Mouse (Mus musculus) cerebral cortex, adult 2 months (tissue): ENCODE data around the gene Rwdd1.

Source experiments
- WGBS: fragments of 180-500 bp; shearing (Covaris S2); methylation state at CpG from one replicate; pipeline ENCODE4 v1.1.7; 2018; 5-methylcytosine and 5-hydroxymethylcytosine counted together

Gene Rwdd1

DNA sequence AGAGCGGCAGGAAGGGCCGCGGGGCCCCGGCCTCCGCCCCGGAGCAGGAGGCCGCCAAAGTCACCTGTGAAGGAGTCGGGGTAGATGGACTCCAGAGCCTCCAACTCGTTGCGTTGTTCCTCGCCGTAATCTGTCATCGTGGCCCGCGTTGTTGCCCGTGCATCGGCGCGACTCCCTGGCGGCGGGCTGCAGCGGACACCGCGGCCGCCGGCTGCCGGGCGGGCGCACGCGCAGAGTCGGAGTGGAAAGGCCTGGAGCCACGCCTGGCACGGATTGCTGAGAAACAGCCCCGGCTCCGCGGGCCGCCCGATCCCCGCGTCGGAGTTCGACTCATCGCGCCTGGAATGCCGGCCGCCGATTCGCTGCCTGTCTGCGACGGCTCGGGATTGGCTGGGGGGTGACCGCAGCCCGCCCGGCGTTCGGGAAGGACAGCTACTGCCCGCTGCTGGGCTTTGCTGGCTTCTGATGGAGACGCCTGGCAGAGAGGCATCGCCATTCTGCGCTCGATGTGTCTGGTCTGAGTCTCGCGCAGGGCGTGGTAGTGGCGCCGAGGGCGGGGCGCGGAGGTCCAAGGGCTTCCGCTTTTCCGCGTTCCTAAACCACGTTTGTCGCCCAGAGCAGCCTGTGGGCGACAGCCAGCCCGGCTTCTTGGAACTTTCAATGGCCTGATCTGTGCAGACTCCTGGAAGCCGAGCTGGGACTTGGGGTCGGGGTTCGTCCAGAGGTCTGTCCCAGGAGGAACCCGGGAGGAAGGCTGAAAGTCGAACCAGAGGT, at the start of gene Rwdd1:
Gene Rwdd1, minus strand, starts transcription at position 323 of the 774 bp plus-strand sequence.
- WGBS: under 1% methylated on average over 82 of the region's 82 CpGs

DNA sequence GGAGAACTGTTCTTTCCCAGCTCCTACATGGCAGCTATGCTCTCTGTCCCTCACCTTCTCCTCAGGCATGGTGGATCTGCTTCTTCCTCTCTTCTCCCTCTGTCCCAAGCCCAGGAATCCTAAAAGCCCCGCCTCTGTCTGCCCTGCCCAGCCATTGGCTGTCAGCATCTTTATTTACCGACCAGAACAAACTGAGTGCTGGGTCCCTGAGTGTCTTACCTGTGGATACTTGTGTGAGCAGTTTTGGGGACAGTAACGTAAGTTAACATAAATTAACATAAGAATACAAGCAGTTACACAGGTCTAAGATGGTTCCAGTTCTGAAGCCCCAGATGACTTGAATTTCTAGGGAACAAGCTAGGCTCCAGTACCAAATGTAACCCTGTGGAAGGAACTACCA, 47.2 kb upstream of the Rwdd1 start:
- WGBS: 66% methylated on average over 3 of the region's 3 CpGs

DNA sequence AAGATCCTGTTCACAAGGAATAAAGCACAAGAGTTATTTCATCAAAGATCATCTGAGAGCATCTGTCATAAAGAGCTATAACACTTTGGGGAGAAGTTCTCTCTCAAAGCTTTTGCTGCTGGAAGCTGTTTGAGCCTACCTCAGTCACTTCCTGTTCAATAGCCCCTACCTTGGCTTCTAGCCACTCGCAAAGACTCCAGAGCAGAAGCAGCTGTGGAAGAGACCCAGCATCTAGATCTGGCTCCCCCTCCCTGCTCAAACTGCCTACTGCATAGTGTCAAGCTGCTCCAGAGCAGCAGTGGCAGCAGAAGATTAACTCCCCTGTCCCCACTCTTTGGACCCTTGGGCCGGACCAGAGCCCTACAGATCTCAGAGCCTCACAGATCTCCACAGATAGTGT, 34.6 kb upstream of the Rwdd1 start:
- 95% methylated on average over 2 of the region's 2 CpGs for WGBS

DNA sequence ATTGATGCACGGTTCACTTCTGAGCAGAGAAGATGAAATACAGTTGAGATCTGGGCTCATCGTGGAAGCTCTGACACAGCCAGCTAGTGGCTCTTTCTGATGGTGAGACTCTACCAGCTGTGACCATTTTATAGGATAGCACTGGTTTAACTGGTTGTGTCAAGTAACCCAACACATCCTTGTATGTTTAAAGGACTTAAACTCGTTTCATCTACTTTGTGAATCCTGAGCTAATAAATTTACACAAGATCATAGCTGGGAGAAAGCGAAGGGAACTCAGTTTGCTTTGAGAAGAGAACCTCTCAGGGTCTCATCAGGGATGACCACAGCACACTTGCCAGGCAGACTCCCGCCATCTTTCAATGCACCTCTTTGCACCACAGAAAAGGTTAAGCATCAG, 24.8 kb upstream of the Rwdd1 start, which contains the start of gene Calhm4:
Gene Calhm4, minus strand, starts transcription at position 101 of the 400 bp plus-strand sequence.
- WGBS: 92% methylated on average over 5 of the region's 5 CpGs

DNA sequence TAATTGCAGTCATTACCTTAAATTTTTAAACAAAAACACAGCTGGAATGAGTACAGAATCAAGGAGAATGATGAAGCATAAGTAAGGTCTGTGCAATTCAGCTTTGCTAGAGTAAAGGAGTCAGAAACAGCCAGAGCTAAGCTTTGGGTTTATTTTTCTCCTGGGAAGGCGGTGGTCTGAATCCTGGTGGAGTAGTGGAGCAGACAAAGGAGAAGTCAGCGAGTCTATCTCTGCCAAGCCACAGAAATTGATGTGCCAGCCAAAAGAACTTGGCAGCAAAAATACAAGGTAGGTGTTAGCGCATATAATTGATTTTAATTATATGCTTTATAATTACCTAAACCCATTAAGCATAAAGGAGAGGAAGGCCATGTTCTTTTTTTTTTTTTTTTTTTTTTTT, 18.0 kb upstream of the Rwdd1 start, which contains the start of gene Trappc3l:
Gene Trappc3l, plus strand, starts transcription at position 197 of the 400 bp plus-strand sequence.
- 63% methylated on average over 3 of the region's 3 CpGs for WGBS

DNA sequence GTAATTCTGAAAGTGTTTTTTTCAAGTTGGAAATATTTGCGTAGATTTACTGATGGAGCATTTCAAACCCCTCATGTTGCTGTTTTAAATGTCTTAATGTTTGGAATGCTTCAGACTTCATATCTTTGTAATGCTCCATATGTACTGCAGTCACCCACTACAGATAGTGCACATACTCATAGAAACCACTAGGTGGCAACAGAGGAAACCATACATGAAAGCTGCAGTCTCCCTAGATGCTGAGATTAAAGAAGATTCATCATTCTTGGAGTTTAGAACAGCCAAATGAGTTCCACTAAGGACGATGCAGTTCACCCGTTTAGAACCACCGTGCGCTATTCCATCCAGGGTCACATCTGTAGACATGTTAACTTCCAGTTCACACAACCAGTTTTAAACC, 17.2 kb upstream of the Rwdd1 start:
- WGBS: 7% methylated on average over 5 of the region's 5 CpGs

DNA sequence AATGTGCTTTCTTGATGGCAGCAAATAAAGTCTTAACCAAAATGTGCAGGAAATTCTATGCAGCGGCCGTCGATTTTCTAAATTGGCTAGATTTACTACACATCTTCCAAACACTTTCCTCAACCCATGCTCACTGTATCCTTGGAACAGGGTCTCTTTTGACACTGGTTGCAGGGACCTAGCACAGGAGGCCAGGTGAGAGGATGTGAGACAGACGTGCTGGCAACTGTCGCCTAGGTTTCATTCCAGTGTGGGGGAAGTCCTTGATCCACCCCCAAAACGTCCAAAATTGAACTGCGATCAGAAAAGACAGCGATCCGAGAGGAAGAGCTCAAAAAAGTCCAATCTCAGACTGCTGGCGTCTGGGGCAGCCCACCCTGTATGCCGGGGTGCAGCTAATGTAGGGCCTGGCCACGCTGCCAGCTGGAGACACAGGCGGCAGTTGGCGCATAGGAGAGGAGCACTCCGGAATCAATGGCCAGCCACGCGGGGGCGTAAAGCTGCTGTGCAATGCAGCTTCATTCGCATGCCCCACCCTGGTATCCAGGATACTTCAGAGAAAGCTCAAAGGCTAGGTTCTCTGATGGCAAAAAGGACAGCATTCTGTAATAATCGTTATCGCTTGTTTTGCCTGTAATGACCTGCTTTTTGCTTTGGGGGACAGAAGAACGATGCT, 14.3 kb upstream of the Rwdd1 start:
- WGBS: 10% methylated on average over 22 of the region's 22 CpGs

DNA sequence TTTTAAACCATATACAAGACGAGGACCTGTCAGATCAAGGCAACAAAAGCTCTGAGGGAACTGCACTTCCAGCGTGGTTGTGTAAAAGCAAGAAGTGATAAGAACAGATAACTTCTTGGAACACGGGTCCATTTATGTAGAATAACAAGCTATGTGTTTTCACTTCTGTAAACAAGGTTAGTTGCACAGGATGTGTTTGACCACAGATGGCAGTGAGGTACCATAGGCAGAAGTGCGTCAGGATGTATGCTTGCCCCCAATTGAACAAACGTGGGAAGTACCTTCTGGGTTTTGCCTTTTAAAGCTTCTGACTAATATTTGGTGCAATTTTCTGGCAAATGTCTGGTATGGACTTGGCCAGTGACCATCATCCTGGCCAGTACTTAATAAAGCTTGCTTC, 10.9 kb upstream of the Rwdd1 start:
- 77% methylated on average over 5 of the region's 5 CpGs for WGBS

DNA sequence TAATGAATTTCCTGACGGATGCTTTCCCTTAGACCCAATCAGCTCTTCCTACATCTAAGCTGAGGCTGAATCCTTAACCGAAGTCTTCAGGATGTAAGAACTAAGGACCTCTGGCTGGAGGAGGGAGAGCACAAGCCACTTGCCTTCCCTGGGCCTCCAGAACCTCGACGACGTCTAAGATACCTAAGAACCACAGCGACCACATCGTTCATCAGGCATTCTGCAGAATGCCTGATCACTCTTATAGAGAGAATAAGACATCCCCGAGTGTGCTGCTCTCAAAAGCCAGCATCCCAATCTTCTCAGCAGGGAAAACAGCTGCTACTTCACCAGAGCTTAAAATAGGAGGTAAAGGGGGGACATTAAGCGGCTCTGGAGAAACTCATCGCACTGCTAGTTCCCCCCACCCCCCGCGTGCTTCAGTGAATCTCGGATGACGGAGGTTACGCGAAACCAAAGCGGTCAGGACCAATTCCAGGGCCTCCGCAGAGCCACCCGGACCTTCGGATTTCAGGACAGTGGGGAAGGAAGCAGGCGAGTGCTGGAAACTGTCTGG, 600 bp downstream of the Rwdd1 start:
- WGBS: under 1% methylated on average over 21 of the region's 21 CpGs

DNA sequence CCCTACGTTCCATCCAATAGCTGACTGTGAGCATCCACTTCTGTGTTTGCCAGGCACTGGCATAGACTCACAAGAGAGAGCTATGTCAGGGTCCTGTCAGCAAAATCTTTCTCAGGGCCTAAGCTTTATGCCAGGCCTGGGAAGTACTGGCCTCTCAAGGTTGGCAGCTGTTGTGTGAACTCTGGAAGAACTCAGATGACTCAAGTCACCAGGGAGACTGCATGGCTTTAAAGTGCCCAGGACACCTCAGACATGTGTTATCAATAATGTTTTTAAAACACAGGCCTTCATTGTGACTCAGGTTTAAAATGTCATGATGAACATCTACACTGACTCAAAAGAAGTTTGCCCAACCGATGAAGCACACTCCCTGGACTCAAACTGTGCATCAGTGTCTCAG, 6.2 kb downstream of the Rwdd1 start:
- WGBS: 86% methylated on average over 2 of the region's 2 CpGs

DNA sequence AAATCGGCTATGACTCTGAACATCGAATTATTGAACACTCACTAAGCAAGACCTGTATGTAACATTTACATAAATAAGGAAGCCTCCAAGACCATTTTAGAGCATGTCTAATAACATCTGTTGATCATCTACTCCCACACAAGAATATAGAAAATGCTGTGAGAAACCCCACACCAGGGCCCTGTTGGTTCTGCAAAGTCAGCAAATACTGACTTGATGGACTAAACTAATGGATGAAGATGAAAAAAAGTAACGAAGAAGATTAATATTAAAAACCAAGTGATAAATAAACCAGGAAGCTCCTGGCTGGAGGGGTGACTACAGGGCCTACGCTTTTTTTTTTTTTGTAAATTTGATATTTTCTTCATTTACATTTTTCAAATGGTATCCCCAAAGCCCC, 6.8 kb downstream of the Rwdd1 start:
- WGBS: 96% methylated on average over 4 of the region's 4 CpGs

DNA sequence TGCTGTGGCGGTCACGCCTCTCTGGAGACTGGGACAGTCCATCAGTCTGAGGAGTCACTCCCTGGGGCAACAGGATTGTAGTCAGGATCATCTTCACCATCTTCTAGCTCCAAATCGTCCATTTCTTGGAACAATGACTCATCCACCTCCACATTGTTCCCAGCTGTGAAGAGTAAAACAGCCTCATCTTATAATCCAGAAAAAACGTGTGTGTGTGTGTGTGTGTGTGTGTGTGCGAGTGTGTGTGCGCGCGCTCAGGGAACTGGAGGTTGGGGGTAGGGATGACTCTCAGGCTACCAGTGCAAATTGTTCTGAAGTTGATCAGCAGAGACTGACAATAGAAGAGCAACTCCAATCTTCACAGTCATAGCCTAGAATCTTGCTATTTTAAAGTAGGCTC, 22.7 kb downstream of the Rwdd1 start:
- WGBS: 60% methylated on average over 6 of the region's 8 CpGs

DNA sequence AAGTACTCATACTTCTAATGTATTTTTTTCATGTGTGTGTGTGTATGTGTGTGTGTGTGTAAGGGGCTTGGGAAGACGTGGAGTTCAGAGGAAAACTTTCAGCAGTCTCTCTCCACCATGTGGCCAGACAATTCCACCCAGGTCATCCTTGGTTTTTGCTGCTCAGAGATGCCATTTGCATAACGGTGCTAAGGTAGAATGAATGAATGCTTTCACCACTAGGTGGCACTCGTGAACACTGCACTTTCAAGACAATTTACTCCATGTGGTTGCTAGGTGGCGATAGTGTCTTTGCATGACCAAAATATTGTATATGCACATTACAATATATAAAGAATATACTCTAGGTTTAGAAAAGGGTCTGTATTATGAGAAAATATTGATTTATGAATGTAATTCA, 32.7 kb downstream of the Rwdd1 start:
- WGBS: 11% methylated on average over 4 of the region's 4 CpGs

DNA sequence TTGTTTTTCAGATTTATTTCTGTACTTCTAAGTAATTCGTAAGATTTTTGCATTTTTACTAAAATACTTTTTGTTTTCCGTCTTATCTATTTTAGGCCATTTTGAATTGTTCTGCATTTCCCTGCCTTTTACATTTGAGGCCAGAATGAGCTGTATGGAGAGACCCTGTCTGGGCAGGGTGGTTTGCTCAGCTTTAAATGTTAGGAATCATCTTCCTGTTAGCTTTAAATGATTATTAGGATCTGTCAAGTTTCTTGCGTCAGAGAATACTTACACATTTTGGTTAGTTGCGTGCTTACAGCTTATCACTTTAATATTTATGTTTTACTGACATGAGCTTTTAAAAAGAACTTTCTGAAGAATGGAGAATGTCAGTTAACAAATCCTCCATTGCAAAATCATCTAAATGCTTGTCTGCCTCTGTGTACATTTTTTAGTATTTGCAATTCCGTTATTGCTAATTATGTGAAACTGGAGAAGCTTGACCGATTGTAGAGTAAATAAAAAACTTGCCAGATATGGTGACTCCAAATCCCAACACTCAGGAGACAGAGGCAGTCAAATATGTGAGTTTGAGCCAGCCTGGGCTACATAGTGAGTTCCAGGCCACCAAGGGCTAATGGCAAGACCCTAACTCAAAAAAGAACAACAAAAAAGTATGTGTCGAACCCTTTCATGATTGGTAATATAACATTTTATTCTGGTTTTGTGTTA, 44.5 kb downstream of the Rwdd1 start:
- WGBS: 82% methylated on average over 7 of the region's 7 CpGs

DNA sequence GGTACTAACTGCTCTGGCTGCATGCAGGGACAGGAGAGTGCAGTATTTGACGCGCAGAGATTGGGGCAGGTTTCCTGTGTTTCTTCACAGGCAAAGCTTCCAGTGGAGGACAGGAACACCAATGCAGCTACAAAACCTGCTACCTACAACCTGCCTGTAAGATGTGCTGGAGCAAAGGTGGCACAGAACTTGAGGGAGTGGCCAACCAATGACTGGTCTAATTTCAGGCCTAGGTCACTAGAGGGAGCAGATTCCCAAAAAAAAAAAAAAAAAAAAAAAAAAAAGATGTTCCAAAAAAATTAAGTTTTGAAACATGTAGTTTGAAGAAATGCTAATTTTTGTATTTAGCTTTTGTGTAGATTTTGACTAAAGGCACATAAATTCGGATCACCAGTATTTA, 66.9 kb downstream of the Rwdd1 start:
- 87% methylated on average over 3 of the region's 3 CpGs for WGBS

DNA sequence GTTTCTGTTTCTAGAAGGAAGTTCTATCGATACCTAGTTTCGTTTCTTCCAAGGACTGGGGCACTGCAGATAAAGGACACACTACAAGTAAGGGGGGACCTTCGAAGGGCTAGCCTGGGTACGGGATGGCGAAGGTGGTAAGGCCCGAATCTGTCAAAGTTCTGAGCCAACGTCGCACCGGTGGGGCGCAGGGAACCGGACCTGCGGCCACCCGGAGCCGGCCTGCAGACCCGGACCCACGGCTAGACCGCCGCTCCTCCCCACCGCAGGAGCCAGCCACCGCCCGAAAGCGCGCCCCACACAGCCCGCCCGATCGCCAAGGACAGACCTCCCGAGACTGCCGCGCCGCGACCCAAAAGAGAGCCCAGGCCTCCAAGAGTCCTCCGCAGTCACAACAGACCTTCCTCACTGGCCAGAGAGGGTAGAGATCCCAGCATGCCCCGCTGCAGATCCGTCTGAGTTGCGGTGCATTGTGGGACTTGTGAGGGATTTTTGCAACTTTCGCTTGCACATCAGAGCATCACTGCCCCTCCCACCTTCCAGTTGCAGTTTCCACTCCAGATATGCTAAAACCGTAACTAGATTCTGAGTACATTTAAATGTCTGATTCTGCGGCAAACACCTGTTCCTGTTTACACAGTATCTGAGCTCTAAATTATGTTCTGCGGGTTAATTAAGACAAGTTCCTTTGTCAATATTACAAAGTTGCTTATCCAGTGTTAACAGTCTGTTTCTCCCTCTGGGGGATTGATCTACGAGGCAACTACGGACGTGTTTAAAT, 68.4 kb downstream of the Rwdd1 start, which contains the start of gene Zup1:
Gene Zup1, minus strand, starts transcription at position 467 of the 781 bp plus-strand sequence.
- under 1% methylated on average over 42 of the region's 42 CpGs for WGBS
